ENCODE assay signal across 14 mouse cellular contexts in genomic region chr5:90594945-90595344, GRCm38 (mm10). TPM values are rescaled to one million over a fixed set of nuclear protein-coding genes. Genes with fewer than 3 reads are reported as not detected.
A peak's percentile ranks its signal among the peaks of the same experiment; 100 is the strongest.
DNase-seq lines count a peak whose midpoint lies in the region; ATAC-seq and TF ChIP-seq lines count a peak whose summit lies in the region.
"Had no signal": no experiment of that assay in that cellular context is flagged by ENCODE, and none has a peak within 500 bp of the region (broad histone marks: within the 10 kb centered on the region; RNA-seq: fewer than 3 reads in every experiment).

No protein-coding gene starts in this region.

- no peaks in the 10 kb centered on the region for H3K79me2 ChIP-seq in CH12.LX (replicated peaks; ENCODE audit: control insufficient read depth, extremely low read depth, insufficient read depth, poor library complexity, severe bottlenecking)

- TF ChIP-seq POLR2A in CH12.LX (IDR thresholded peaks at IDR 0.05; ENCODE audit: low read depth, low read length) = peak; percentile 28; the same call in 1 of the 2 replicates

- dilution Hi-C loops in CH12.LX (cut with MboI; ENCODE audit: extremely low pct_ligation_motif_present, extremely low pct_unique_long_range_greater_than_20kb, low sequenced_read_pairs) = no loop called here

- in situ Hi-C loops in CH12.LX (cut with MboI; ENCODE audit: low pct_ligation_motif_present, low pct_unique_long_range_greater_than_20kb, low sequenced_read_pairs) = loop anchor here (5.0 kb wide), 1 partner anchor 47 kb away; the partner anchor contains the start of gene Rassf6

- peaks cover 6 to 53% of the 10 kb centered on the region in 2 experiments for H3K36me3 ChIP-seq in CH12.LX (replicated peaks in 1 of 2; ENCODE audit: control insufficient read depth in 1 of 2, insufficient read depth in 1 of 2, low read length in 1 of 2)
- H3K36me3 ChIP-seq in neural tube, embryonic 15.5 days = no peaks in the 10 kb centered on the region
- H3K36me3 ChIP-seq: intestine, embryonic 15.5 days; liver, embryonic 15.5 days had no signal

- no peak overlapping the region; the same call in 1 of the 2 replicates for H3K9ac ChIP-seq in CH12.LX (ENCODE audit: insufficient read depth, low read depth)
- no peak overlapping the region for H3K9ac ChIP-seq in neural tube, embryonic 15.5 days (replicated peaks)
- H3K9ac ChIP-seq: intestine, embryonic 15.5 days; liver, embryonic 15.5 days had no signal

- H3K4me2 ChIP-seq in CH12.LX (ENCODE audit: insufficient read depth, low read depth, poor library complexity, severe bottlenecking) = peak overlapping the region; percentile 92
- no peak overlapping the region for H3K4me2 ChIP-seq in neural tube, embryonic 15.5 days
- H3K4me2 ChIP-seq: intestine, embryonic 15.5 days; liver, embryonic 15.5 days had no signal

- H3K4me1 ChIP-seq in CH12.LX (ENCODE audit: control insufficient read depth in 1 of 2, insufficient read depth in 2 of 2) = peaks cover 3 to 30% of the 10 kb centered on the region in 2 experiments
- H3K4me1 ChIP-seq in neural tube, embryonic 15.5 days = no peaks in the 10 kb centered on the region

- no peak for TF ChIP-seq RAD21 in CH12.LX (IDR thresholded peaks at IDR 0.05; ENCODE audit: low read depth, low read length)

- peak; percentile 99 for ATAC-seq in inflammation-experienced regulatory T-cells, adult 6 months
- ATAC-seq in erythroblast, adult 5-6 weeks (replicated peaks; ENCODE audit: low FRiP score, poor library complexity, severe bottlenecking) = no peak
- ATAC-seq in neural tube, embryonic 15.5 days (ENCODE audit: low FRiP score) = no peak
- ATAC-seq: intestine, embryonic 15.5 days had no signal

- peak; percentile 39; the same call in 1 of the 2 replicates for TF ChIP-seq EP300 in CH12.LX (IDR thresholded peaks at IDR 0.05; ENCODE audit: low read length)

- H3K27me3 ChIP-seq in CH12.LX (replicated peaks) = no peaks in the 10 kb centered on the region
- no peaks in the 10 kb centered on the region for H3K27me3 ChIP-seq in neural tube, embryonic 15.5 days (replicated peaks)
- H3K27me3 ChIP-seq: intestine, embryonic 15.5 days; liver, embryonic 15.5 days had no signal

- TF ChIP-seq CTCF in CH12.LX (conservative IDR thresholded peaks at IDR 0.05 in 1 of 2, IDR thresholded peaks at IDR 0.05 in 1 of 2; ENCODE audit: low read depth in 2 of 2, low read length in 2 of 2) = no peak

- no peak overlapping the region for H3K4me3 ChIP-seq in CH12.LX (replicated peaks in 1 of 3; ENCODE audit: low read depth in 2 of 3, low read length in 2 of 3, poor library complexity in 1 of 3)
- H3K4me3 ChIP-seq in neural tube, embryonic 15.5 days (replicated peaks) = no peak overlapping the region
- H3K4me3 ChIP-seq: intestine, embryonic 15.5 days; liver, embryonic 15.5 days had no signal

- WGBS in neural tube, embryonic 15.5 days = 91% methylated on average over 13 of the region's 13 CpGs

- peak overlapping the region; percentile 65; the same call in 1 of the 2 replicates for H3K27ac ChIP-seq in CH12.LX (ENCODE audit: insufficient read depth, low read depth)
- no peak overlapping the region for H3K27ac ChIP-seq in neural tube, embryonic 15.5 days (replicated peaks)
- H3K27ac ChIP-seq: intestine, embryonic 15.5 days; liver, embryonic 15.5 days had no signal

- peak; percentile 36 for DNase-seq in A20 (ENCODE audit: low read depth, low spot score)
- peak; percentile 80 for DNase-seq in CH12.LX (ENCODE audit: extremely low read depth)
- peak; percentile 5 to 31 for DNase-seq in natural killer cell, adult 2 months (ENCODE audit: low spot score in 2 of 2)
- DNase-seq in left cerebral cortex, adult 11 months (ENCODE audit: low spot score) = no peak
- DNase-seq: cerebellum, adult 18-20 months; kidney, postnatal 4 days; lung, postnatal 36 days had no signal

- H3K9me3 ChIP-seq in CH12.LX (replicated peaks; ENCODE audit: low read length) = no peaks in the 10 kb centered on the region
- no peaks in the 10 kb centered on the region for H3K9me3 ChIP-seq in neural tube, embryonic 15.5 days (replicated peaks)
- H3K9me3 ChIP-seq: intestine, embryonic 15.5 days; liver, embryonic 15.5 days had no signal

TF ChIP-seq in CH12.LX, 34 proteins besides CTCF, POLR2A, EP300 and RAD21:
- TF ChIP-seq SIN3A (IDR thresholded peaks at IDR 0.05; ENCODE audit: low read length) = no peak
- TF ChIP-seq UBTF (IDR thresholded peaks at IDR 0.05; ENCODE audit: low read depth, low read length) = no peak
- TF ChIP-seq ZMIZ1 (IDR thresholded peaks at IDR 0.05; ENCODE audit: low read depth, low read length) = no peak
- no peak for TF ChIP-seq CHD2 (IDR thresholded peaks at IDR 0.05; ENCODE audit: low read length)
- peak; percentile 56; the same call in 1 of the 2 replicates for TF ChIP-seq MYC (IDR thresholded peaks at IDR 0.05; ENCODE audit: low read depth, low read length)
- no peak for TF ChIP-seq KAT2A (IDR thresholded peaks at IDR 0.05; ENCODE audit: insufficient replicate concordance, low read length)
- no peak for TF ChIP-seq HCFC1 (IDR thresholded peaks at IDR 0.05; ENCODE audit: low read depth, low read length)
- peak; percentile 94 for TF ChIP-seq MAFK (IDR thresholded peaks at IDR 0.05; ENCODE audit: insufficient replicate concordance, low read length)
- TF ChIP-seq ELF1 (IDR thresholded peaks at IDR 0.05; ENCODE audit: low read depth, low read length) = no peak
- peak; percentile 80 for TF ChIP-seq ETS1 (conservative IDR thresholded peaks at IDR 0.05; ENCODE audit: low read depth, low read length)
- TF ChIP-seq ZKSCAN1 (IDR thresholded peaks at IDR 0.05; ENCODE audit: borderline replicate concordance, low read depth, low read length) = no peak
- peak; percentile 84 for TF ChIP-seq BHLHE40 (IDR thresholded peaks at IDR 0.05; ENCODE audit: low read depth, low read length)
- TF ChIP-seq JUN (IDR thresholded peaks at IDR 0.05; ENCODE audit: insufficient read depth, low read depth, low read length) = no peak
- TF ChIP-seq CHD1 (IDR thresholded peaks at IDR 0.05; ENCODE audit: low read depth, low read length) = no peak

RNA-seq across cellular contexts. Expression of gene 5830473C10Rik, which starts 34.0 kb away (rescaled TPM):
- total RNA-seq in CH12.LX (2012; rRNA removed) (1.6 and 2.0 TPM in 2 replicates), CH12.LX (2014; rRNA removed) (0.69 and 0.83 TPM in 2 replicates)
- 3.8 and 4.5 TPM in 2 replicates for polyA plus RNA-seq in CH12.LX (2012; ENCODE audit: insufficient read length, low read depth)
- under 1 TPM in 1 of 3 experiments, not detected in 2; 0.30 TPM for polyA plus RNA-seq in inflammation-experienced regulatory T-cells, adult 6 months (2017; shearing (Covaris generic))
- total RNA-seq in erythroblast, adult 5-6 weeks (2015; ENCODE audit: low replicate concordance) = not detected in 2 replicates
- total RNA-seq in erythroblast, adult 5-6 weeks (2017; ENCODE audit: low replicate concordance) = not detected in 2 replicates
- polyA plus RNA-seq in neural tube, embryonic 15.5 days (2015; fragmentation: Nextera tagmentation; extraction: Ambion mirVana) = 0.09 and 0.10 TPM in 2 replicates
- total RNA-seq: heart, postnatal 25 days; midbrain, postnatal 0 days had no signal
- polyA plus RNA-seq: intestine, embryonic 15.5 days had no signal

RNA-seq across cellular contexts. Expression of gene Rassf6, which starts 45.5 kb away (rescaled TPM):
- 11.8 and 15.1 TPM in 2 replicates for total RNA-seq in CH12.LX (2012; rRNA removed)
- total RNA-seq in CH12.LX (2014; rRNA removed) = 24.5 and 26.3 TPM in 2 replicates
- 18.3 and 22.4 TPM in 2 replicates for polyA plus RNA-seq in CH12.LX (2012; ENCODE audit: insufficient read length, low read depth)
- polyA plus RNA-seq in inflammation-experienced regulatory T-cells, adult 6 months (2017; shearing (Covaris generic)) = 1 to 10 TPM; 1.7 to 3.9 (median 2.1) TPM
- not detected in 2 replicates for total RNA-seq in erythroblast, adult 5-6 weeks (2015; ENCODE audit: low replicate concordance)
- not detected in 2 replicates for total RNA-seq in erythroblast, adult 5-6 weeks (2017; ENCODE audit: low replicate concordance)
- polyA plus RNA-seq in neural tube, embryonic 15.5 days (2015; fragmentation: Nextera tagmentation; extraction: Ambion mirVana) = 3.1 and 5.6 TPM in 2 replicates
- total RNA-seq: heart, postnatal 25 days had no signal
